11 mouse cellular contexts compared by ENCODE assay signal in the genomic region with DNA sequence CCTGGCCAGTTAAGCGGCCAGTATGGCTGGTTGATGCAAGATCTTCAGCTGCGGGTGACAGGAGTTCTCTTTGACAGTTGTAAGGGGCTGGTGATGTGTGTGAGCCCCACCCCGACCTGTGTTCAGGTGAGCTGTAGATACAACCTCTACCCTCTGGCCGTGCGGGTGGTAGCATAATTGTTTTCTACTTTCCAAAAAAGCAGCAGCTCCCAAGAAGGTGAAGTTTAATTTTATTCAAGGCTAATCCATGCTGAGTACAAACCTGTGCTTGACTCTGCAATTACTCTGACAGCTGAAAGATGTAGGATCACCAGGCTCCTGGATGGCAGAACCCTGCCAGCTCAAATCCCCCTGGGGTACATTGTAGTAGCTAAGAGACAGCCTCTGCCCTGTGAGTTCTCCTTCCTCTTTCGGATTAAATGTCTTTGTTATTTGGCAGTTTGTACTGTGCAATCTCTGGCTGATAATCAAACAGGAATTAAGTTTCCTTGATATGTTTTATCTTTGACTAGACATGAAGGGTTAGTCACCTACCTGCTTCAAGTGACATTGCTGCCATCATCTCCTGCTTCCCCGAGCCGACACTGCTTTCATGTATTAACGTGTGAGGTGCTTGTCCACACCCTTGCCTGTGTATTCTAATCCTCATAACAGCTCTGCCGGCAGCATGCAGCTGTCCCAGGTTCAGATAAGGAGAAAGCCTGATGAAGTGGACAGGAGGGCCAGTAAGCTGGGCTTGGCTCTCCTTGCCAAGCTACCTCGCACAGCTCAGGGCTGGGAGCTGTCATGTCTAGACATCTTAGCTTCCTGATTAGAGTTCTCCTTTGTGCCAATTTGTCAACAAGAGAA.
A peak's percentile ranks its signal among the peaks of the same experiment; 100 is the strongest.
DNase-seq lines count a peak whose midpoint lies in the region; ATAC-seq and TF ChIP-seq lines count a peak whose summit lies in the region.
"Had no signal": no experiment of that assay in that cellular context is flagged by ENCODE, and none has a peak within 500 bp of the region (broad histone marks: within the 10 kb centered on the region; RNA-seq: fewer than 3 reads in every experiment).

No protein-coding gene starts in this region.

- H3K4me2 ChIP-seq in heart, postnatal 0 days (ENCODE audit: low read depth, low read length), result no peak overlapping the region
- H3K4me2 ChIP-seq in neural tube, embryonic 13.5 days, result no peak overlapping the region
- H3K4me2 ChIP-seq: limb, embryonic 12.5 days; liver, embryonic 15.5 days had no signal

- WGBS in heart, postnatal 0 days, result 53% methylated on average over 11 of the region's 11 CpGs
- 77% methylated on average over 11 of the region's 11 CpGs for WGBS in neural tube, embryonic 13.5 days

- H3K9me3 ChIP-seq in heart, postnatal 0 days (replicated peaks; ENCODE audit: control insufficient read depth, low read length), result no peaks in the 10 kb centered on the region
- H3K9me3 ChIP-seq in neural tube, embryonic 13.5 days, result no peaks in the 10 kb centered on the region
- H3K9me3 ChIP-seq: limb, embryonic 12.5 days; liver, embryonic 15.5 days had no signal

- H3K9ac ChIP-seq in heart, postnatal 0 days (replicated peaks; ENCODE audit: low read depth, low read length), result no peak overlapping the region
- H3K9ac ChIP-seq in neural tube, embryonic 13.5 days, result no peak overlapping the region
- H3K9ac ChIP-seq: limb, embryonic 12.5 days; liver, embryonic 15.5 days had no signal

- H3K4me1 ChIP-seq in heart, postnatal 0 days (ENCODE audit: control insufficient read depth, insufficient read depth), result peaks cover 19% of the 10 kb centered on the region
- H3K4me1 ChIP-seq in neural tube, embryonic 13.5 days (replicated peaks), result peaks cover 36% of the 10 kb centered on the region

- TF ChIP-seq CTCF in heart, postnatal 0 days (IDR thresholded peaks at IDR 0.05; ENCODE audit: low read depth), result no peak
- no peak for TF ChIP-seq CTCF in brain, embryonic 14.5 days (IDR thresholded peaks at IDR 0.05; ENCODE audit: borderline replicate concordance, extremely low read depth, insufficient read depth, insufficient read length)

- DNase-seq in heart, postnatal 0 days (ENCODE audit: low spot score), result peak; percentile 13
- no peak for DNase-seq in heart, postnatal 10 days
- DNase-seq in neural tube, embryonic 10.5 days (ENCODE audit: extremely low spot score, low spot score), result no peak
- peak; percentile 30 for DNase-seq in brain, embryonic 14.5 days (ENCODE audit: low read depth)
- no peak for DNase-seq in adrenal gland, postnatal 4 days (ENCODE audit: low spot score in 2 of 2)
- DNase-seq: kidney, postnatal 14 days; thymus, postnatal 14 days had no signal

- no peak for TF ChIP-seq POLR2A in brain, embryonic 14.5 days (IDR thresholded peaks at IDR 0.05; ENCODE audit: borderline replicate concordance, extremely low read depth, insufficient read depth, insufficient read length, poor library complexity, severe bottlenecking)

- no peak overlapping the region for H3K27ac ChIP-seq in heart, postnatal 0 days (ENCODE audit: low read depth)
- peak overlapping the region; percentile 18 for H3K27ac ChIP-seq in neural tube, embryonic 13.5 days (replicated peaks)
- H3K27ac ChIP-seq: limb, embryonic 12.5 days; liver, embryonic 15.5 days had no signal

- TF ChIP-seq EP300 in heart, postnatal 0 days (IDR thresholded peaks at IDR 0.05; ENCODE audit: low read depth), result no peak

- H3K27me3 ChIP-seq in heart, postnatal 0 days (ENCODE audit: control insufficient read depth, insufficient read depth, low read length), result 0 out of 2 replicates have a peak, but pooled peaks cover 3% of the 10 kb centered on the region
- no peaks in the 10 kb centered on the region for H3K27me3 ChIP-seq in neural tube, embryonic 13.5 days
- H3K27me3 ChIP-seq: limb, embryonic 12.5 days; liver, embryonic 15.5 days had no signal

- H3K36me3 ChIP-seq in heart, postnatal 0 days (replicated peaks; ENCODE audit: control insufficient read depth, insufficient read depth, low read length), result peaks cover 16% of the 10 kb centered on the region
- H3K36me3 ChIP-seq in neural tube, embryonic 13.5 days, result peaks cover 46% of the 10 kb centered on the region

- intact Hi-C loops in heart, postnatal 10 days (cut with DNase I), result no loop called here

- peak; percentile 31; the same call in 1 of the 2 replicates for ATAC-seq in heart, postnatal 0 days (ENCODE audit: insufficient read depth, low read depth)
- ATAC-seq in neural tube, embryonic 13.5 days (ENCODE audit: low read depth), result no peak
- peak; percentile 60 for ATAC-seq in megakaryocyte, adult 5-6 weeks (ENCODE audit: poor library complexity, severe bottlenecking)

- H3K4me3 ChIP-seq in heart, postnatal 0 days (ENCODE audit: low read depth, low read length), result no peak overlapping the region
- no peak overlapping the region for H3K4me3 ChIP-seq in neural tube, embryonic 13.5 days
- H3K4me3 ChIP-seq: limb, embryonic 12.5 days; liver, embryonic 15.5 days had no signal

Comparison
In these comparisons a context has a peak if more than half of its experiments do, and no peak if none do; other contexts are left out.
1. DNase-seq: peak in heart, postnatal 0 days (single experiment) and brain, embryonic 14.5 days (single experiment); none in heart, postnatal 10 days (0 of 2), neural tube, embryonic 10.5 days (single experiment) and adrenal gland, postnatal 4 days (0 of 2).